Mouse (Mus musculus) bone marrow macrophage, adult 2 months (primary cell): ENCODE results near the gene Zfp986.
"Not testable (repeated sequence)": the region's sequence is repeated elsewhere in the genome, so short reads cannot be mapped to it uniquely, and the experiment has no call there.

Experiments used
- CTCF ChIP-seq: IDR thresholded peaks from 2 replicates; pipeline ENCODE4 v1.5.1; 2012; ENCODE audit warnings: low read depth, mild to moderate bottlenecking, low read length, moderate library complexity
- POLR2A ChIP-seq: IDR thresholded peaks from 2 replicates; pipeline ENCODE4 v1.6.1; 2012; ENCODE audit warnings: mild to moderate bottlenecking, low read depth, low read length, borderline replicate concordance

- not testable (repeated sequence) for TF ChIP-seq CTCF, POLR2A
These were observed at the start of gene Zfp986 for GRCm38 (mm10) chr4:145868494-145868893.
